Mouse (Mus musculus) gastrocnemius, adult 18-20 months (tissue): ENCODE measurements at regions not wholly inside any gene's neighbourhood (a gene's known extent, or its start where the extent isn't known, plus 50 kb on each side); places are given as distances from the start of the nearest gene placed in this dataset.

ENCODE experiments used
- DNase-seq: peaks from one replicate; pipeline ENCODE4 v3.0.0; 2021; ENCODE audit warnings: low spot score

DNA sequence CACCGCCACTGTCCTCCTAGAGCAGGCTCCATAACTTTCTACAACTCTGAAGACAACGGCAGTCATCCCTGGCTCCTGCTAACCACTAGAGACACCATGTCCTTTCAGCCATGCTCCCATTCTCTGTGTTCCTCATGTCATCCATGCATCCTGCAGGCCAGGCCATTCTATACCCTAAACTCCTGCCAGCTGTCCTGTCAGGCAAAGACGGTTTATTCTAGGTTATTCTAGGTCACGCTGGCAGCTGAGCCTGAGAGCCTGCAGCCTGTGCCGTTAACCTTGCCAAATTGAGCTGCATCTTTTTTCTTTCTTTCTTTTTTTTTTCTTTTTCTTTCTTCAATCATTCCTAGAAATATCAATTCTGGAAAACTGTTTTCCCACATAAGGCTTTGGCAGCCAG, 406.0 kb upstream of the Acvr2a start:
- peak; percentile 62 for DNase-seq

DNA sequence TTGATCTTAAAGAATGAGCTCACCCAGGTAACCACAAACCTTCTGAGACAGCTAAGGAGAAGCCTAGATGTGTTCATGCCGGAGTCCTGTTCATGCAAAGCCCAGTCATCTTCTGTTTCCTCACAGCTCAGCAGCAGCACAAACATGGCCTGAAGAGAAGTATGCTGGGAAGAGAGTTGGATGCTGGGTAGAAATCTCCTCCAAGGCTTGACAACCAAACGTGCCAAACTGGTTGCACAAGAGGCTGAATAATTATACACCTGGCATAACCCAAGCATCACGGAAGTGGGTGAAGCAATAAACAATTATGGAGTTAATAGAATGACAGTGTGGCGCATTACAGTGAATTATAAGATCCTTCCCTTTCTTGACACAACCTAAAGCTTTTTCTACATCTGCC, 404.0 kb upstream of the Acvr2a start:
- DNase-seq = no peak

DNA sequence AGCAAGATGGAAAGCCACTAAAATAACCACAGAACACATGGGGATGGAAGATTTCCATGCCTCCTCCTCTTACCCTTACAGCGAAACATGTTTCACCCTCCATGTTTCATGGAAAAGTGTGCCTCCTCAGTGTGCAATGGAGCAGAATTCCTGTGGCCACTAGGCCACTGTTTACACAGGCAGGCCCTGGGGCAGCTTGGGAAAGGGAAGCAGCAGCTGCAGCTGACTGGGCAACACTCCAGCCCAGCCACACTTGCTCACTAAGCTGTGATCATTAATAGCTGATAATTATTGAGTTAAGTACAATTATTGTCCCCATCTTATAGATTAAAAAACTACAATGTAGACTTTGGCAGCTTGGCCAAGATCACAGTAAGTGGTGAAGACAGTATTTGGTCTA, 402.5 kb upstream of the Acvr2a start:
- no peak for DNase-seq

DNA sequence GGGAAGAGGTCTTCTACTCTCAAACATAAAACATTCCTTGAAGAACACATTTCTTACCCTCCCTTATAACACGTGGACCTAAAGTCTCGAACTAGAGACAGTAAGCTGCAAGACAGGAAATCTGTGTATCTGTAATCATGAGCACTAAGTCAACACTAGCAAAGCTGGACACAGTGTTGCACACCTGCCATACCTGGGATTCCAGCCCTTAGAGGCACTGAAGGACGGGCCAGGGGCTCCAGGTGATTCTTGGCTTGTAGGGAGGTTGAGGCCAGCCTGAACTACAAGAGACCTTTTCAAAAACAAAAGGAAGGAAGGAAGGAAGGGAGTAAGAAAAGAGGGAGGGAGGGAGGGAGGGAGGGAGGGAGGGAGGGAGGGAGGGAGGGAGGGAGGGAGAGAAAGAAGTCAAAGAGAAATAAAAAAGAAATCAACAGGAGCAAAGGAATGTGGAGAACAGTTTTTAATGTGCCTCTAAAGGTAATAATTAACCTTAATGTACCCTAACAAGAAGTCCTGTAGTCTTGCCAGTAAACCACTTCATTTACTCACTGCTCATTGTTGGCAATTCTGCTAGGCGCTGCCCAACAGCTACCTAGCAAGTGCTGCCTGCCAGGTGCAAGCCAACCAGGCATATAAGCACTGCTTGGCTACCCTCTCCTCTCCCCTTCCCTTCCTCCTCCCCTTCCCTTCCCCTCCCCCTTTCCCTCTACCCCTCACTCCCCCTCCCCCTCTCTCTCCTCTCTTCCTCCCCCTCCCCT, 401.0 kb upstream of the Acvr2a start:
- DNase-seq = no peak

GRCm38 (mm10) chr2:48414596-48415481, 399.1 kb upstream of the Acvr2a start:
- no peak for DNase-seq

DNA sequence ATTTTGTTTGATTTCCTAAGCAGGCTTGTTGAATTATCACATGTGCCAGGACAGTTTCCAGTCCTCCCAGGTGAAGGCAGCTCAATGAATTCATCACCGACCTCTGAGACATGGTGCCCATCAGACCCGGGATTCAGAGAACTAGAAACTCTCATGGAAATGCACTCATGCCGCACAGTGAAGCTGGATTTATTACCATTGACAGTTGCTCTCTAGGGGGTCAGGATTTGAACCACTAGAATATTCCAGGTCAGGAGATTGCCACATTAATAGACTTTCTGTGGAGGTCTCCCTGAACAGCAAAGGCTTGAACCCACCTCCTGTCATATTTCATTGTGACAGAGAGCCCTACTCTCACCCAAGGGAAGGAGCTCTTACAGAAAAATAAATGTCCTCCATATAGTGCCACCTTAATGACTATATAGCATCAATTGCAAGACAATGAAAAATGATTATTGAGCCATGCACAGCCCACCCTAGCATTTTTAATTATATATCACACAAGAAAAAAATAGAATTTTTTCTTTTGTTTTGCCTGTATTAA, 397.6 kb upstream of the Acvr2a start:
- no peak for DNase-seq

- DNase-seq = no peak
Observed at GRCm38 (mm10) chr2:48417000-48417596, 396.8 kb upstream of the Acvr2a start.

- DNase-seq = no peak
Observed at GRCm38 (mm10) chr2:48420791-48421190, 393.1 kb upstream of the Acvr2a start.

GRCm38 (mm10) chr2:48423861-48424442, 390.0 kb upstream of the Acvr2a start:
- DNase-seq = no peak

- DNase-seq = no peak
Observed at GRCm38 (mm10) chr2:48424562-48424961, 389.3 kb upstream of the Acvr2a start.

GRCm38 (mm10) chr2:48425200-48426090, 388.5 kb upstream of the Acvr2a start:
- DNase-seq = no peak

DNA sequence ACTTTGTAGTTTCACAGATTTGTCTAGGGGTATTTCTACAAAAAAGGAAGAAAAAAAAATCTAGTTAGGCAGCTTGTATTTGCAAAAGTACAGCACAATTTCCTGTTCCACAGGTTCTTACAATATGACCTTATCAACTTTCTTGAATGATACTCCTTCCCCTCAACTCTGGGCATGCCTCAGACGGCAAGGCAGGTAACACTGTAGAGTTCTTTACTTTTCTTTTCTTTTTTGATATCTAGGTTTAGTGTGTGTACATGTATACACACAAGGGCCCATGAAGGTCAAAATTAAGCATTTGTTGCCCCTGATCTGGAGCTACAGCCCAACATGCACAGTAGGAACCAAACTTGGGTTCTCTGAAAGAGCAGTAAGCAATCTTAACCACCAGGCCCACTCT, 381.4 kb upstream of the Acvr2a start:
- DNase-seq = no peak

DNA sequence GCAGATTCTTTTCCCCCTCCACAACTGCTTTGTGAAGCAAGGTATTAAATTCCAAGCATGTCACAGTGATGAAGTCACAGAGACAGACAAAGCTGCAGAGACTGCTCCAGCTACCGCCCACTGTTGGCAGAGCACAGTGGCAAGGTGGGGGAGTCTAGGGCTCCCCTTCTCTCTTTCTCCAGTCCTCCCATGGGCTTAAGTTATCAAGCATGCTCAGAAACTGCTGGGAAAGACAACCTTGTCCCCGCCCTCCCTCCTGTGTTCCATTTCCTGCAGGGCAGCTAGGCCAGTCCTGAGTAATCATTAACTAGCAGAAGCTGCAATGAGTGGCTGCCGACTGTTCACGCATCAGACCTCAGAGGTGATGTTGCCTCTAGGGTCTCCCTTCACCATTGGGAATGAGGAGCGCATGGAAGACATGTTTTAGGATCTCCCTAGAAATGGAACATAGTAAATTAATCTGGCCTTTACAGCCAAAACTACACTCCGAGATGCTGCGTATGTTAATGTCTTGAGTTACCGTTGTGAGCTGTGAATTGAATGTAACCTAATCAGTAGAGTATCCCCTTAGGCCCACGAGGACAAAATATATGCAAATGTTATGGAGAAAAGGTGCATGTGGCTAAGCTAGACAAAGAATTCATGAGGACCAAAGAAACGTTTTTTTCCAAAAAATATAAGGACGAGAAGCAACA, 372.5 kb upstream of the Acvr2a start:
- DNase-seq = no peak

GRCm38 (mm10) chr2:48441991-48442544, 371.8 kb upstream of the Acvr2a start:
- no peak for DNase-seq

GRCm38 (mm10) chr2:48445898-48446604, 367.9 kb upstream of the Acvr2a start:
- DNase-seq = no peak

GRCm38 (mm10) chr2:48446617-48447016, 367.3 kb upstream of the Acvr2a start:
- DNase-seq = no peak

DNA sequence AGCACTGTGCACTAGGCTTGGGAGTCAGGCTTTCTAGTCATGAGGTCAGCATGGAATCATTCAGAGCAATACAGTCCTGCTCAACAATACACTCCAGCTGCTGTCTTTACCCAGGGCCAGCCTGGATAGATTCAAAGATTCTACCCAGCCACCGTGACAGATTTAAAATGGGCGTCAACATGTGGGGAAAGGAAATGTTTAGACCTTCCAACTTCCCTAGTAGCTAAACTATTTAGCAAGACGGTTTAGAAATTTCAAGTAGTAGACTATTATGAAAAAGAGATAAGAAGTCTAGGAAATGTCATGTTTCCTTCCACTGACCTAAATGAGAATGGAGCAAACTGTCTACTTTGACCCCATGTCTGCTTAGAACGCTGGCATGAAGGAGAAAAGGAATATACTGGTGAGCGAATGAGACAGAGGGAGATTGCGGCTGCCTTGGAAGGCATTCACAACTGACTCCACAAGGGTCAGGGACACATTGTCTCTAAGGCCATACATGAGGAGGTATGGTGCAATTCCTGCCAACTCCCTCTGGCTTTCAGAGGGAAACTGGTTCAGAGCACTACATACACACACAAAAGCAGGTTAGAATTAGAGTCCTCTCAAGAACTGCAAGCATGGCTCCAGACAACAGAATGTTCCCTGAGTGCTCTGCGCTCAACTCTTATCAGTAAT, 364.6 kb upstream of the Acvr2a start:
- no peak for DNase-seq
